Mouse (Mus musculus) embryonic fibroblast, embryonic 13.5 days (primary cell): Measurements from ENCODE around the gene 2300003K06Rik.

ENCODE experiments used
- CTCF ChIP-seq: IDR thresholded peaks from 2 replicates; pipeline ENCODE4 v1.5.1; 2011; ENCODE audit warnings: mild to moderate bottlenecking, control low read depth, low read length, moderate library complexity, borderline replicate concordance; ENCODE audit not compliant: insufficient read depth
- POLR2A ChIP-seq: IDR thresholded peaks from 2 replicates; pipeline ENCODE4 v1.6.1; 2011; ENCODE audit warnings: low read depth, mild to moderate bottlenecking, control low read depth, low read length, moderate library complexity

DNA sequence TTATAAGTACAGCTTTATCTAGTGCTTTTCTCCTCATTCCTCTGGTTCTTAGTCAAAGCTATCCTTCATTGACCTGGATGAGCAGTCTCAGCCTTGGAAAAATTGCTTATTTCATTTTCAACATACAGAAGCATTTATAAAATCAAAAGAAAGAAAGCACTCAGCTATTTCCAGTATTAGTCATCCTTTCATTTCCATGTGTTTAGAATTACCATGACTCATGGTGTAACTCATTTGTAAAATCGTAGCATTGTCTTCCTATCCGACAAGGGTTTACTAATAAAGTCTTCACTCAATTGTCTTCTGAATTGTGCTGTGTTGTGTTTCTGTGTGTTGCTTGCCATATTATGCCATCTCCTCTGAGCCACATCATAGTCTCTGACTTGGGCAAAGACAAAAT is 20.9 kb upstream of the 2300003K06Rik start:
- TF ChIP-seq CTCF = no peak
- no peak for TF ChIP-seq POLR2A
